Mouse (Mus musculus): ENCODE measurements around the gene Agtpbp1.

GRCm38 (mm10) chr13:59615152-59615551, 30.1 kb upstream of the Agtpbp1 start:
- no peak for TF ChIP-seq CHD2 (IDR thresholded peaks at IDR 0.05; ENCODE audit: low read length)
- no peak for TF ChIP-seq CTCF (IDR thresholded peaks at IDR 0.05 in 2 of 3, conservative IDR thresholded peaks at IDR 0.05 in 1 of 3; ENCODE audit: control insufficient read depth in 1 of 3, insufficient read depth in 1 of 3, low read depth in 2 of 3, low read length in 3 of 3, poor library complexity in 1 of 3, severe bottlenecking in 1 of 3)
- no peak for TF ChIP-seq MXI1 (IDR thresholded peaks at IDR 0.05; ENCODE audit: low read depth, low read length)
- TF ChIP-seq ETS1 (IDR thresholded peaks at IDR 0.05; ENCODE audit: low read depth, low read length), result no peak
- TF ChIP-seq BHLHE40 (IDR thresholded peaks at IDR 0.05; ENCODE audit: borderline replicate concordance, low read depth, low read length), result no peak
